Mouse (Mus musculus) neural tube, embryonic 11.5 days (tissue): ENCODE results near the gene Cd164l2. TPM values are rescaled to one million over a fixed set of nuclear protein-coding genes. Genes with fewer than 3 reads are reported as not detected.
A peak's percentile ranks its signal among the peaks of the same experiment; 100 is the strongest.

Experiments used
- ATAC-seq: fragments of 200-750 bp; cut with Nextera tagmentation; 2 replicates; pipeline ENCODE4 v1.8.0; 2017; ENCODE audit warnings: moderate number of reproducible peaks, mild to moderate bottlenecking, moderate TSS enrichment, moderate library complexity; ENCODE audit not compliant: insufficient read depth, low FRiP score, low TSS enrichment
- DNase-seq: peaks from one replicate; pipeline ENCODE4 v3.0.0-alpha.2; 2015; ENCODE audit warnings: low spot score
- H3K27ac ChIP-seq: fragments of 300-500 bp; sonication (generic); 2 replicates; pipeline ENCODE4 v1.5.1; 2014; ENCODE audit warnings: low read depth, mild to moderate bottlenecking, low read length
- H3K27me3 ChIP-seq: fragments of 300-500 bp; sonication (generic); 2 replicates; pipeline ENCODE4 v1.6.1; 2014; ENCODE audit warnings: mild to moderate bottlenecking, low read length, mixed read lengths; ENCODE audit not compliant: control insufficient read depth, insufficient read depth
- H3K36me3 ChIP-seq: fragments of 300-500 bp; sonication (generic); 2 replicates; pipeline ENCODE4 v1.6.1; 2014; ENCODE audit warnings: mild to moderate bottlenecking, low read length, moderate library complexity, mixed read lengths; ENCODE audit not compliant: control insufficient read depth, insufficient read depth
- H3K4me1 ChIP-seq: fragments of 300-500 bp; sonication (generic); 2 replicates; pipeline ENCODE4 v1.6.1; 2014; ENCODE audit warnings: low read length, mixed read lengths; ENCODE audit not compliant: control insufficient read depth, insufficient read depth
- H3K4me2 ChIP-seq: fragments of 300-500 bp; sonication (generic); 2 replicates; pipeline ENCODE4 v1.6.1; 2014; ENCODE audit warnings: low read depth, mild to moderate bottlenecking, moderate library complexity
- H3K4me3 ChIP-seq: fragments of 300-500 bp; sonication (generic); 2 replicates; pipeline ENCODE4 v1.5.1; 2014; ENCODE audit warnings: low read depth, low read length
- H3K9ac ChIP-seq: fragments of 300-500 bp; sonication (generic); 2 replicates; pipeline ENCODE4 v1.6.1; 2014; ENCODE audit warnings: mild to moderate bottlenecking, low read length
- H3K9me3 ChIP-seq: fragments of 300-500 bp; sonication (generic); 2 replicates; pipeline ENCODE4 v1.6.1; 2016; ENCODE audit warnings: low read length; ENCODE audit not compliant: control insufficient read depth
- WGBS: fragments of 180-500 bp; shearing (Covaris S2); extraction: QIAGEN DNeasy Blood & Tissue Kit; methylation state at CpG from one replicate; pipeline ENCODE4 v1.1.7; 2014; 5-methylcytosine and 5-hydroxymethylcytosine counted together
- polyA plus RNA-seq: library from polyadenylated mRNA; unstranded; fragments of >200 nt; fragmentation: Nextera tagmentation; extraction: Ambion mirVana; gene quantifications from 2 replicates; pipeline ENCODE4 v1.2.1, GENCODE M21; 2014

Cd164l2 gene
- polyA plus RNA-seq, 1 experiment from 2014 or later: 0.32 TPM

- Histone ChIP-seq H3K27ac (no peak overlapping the region), H3K9me3 (no peaks in the 10 kb centered on the region), H3K36me3 (no peaks in the 10 kb centered on the region), H3K27me3 (peaks cover 25% of the 10 kb centered on the region), H3K4me2 (no peak overlapping the region), H3K4me1 (peaks cover 11% of the 10 kb centered on the region), H3K4me3 (no peak overlapping the region), H3K9ac (no peak overlapping the region)
- DNase-seq (peak; percentile 68), ATAC-seq (0 out of 2 replicates have a peak, but pooled peaks have one; percentile 11)
- 7% methylated on average over 11 of the region's 11 CpGs for WGBS
These were observed 2.6 kb upstream of the Cd164l2 start for GRCm38 (mm10) chr4:133209366-133209765.

- 94% methylated on average over 24 of the region's 24 CpGs for WGBS
- Histone ChIP-seq H3K27me3 (peaks cover 25% of the 10 kb centered on the region), H3K27ac (no peak overlapping the region)
These were observed 1.7 kb upstream of the Cd164l2 start for GRCm38 (mm10) chr4:133210023-133210787.

GRCm38 (mm10) chr4:133210788-133211390, 1.0 kb upstream of the Cd164l2 start:
- no peak for ATAC-seq
- Histone ChIP-seq H3K36me3 (no peaks in the 10 kb centered on the region), H3K27ac (no peak overlapping the region), H3K4me1 (peaks cover 11% of the 10 kb centered on the region), H3K4me2 (no peak overlapping the region), H3K4me3 (no peak overlapping the region), H3K9ac (no peak overlapping the region), H3K27me3 (peaks cover 25% of the 10 kb centered on the region), H3K9me3 (no peaks in the 10 kb centered on the region)
- no peak for DNase-seq
- WGBS: 92% methylated on average over 19 of the region's 19 CpGs

More at GRCm38 (mm10) chr4:133210023-133210787, 1.7 kb upstream of the Cd164l2 start:
- Histone ChIP-seq H3K4me2 (no peak overlapping the region), H3K4me1 (peaks cover 11% of the 10 kb centered on the region), H3K4me3 (no peak overlapping the region), H3K9me3 (no peaks in the 10 kb centered on the region), H3K9ac (no peak overlapping the region), H3K36me3 (no peaks in the 10 kb centered on the region)
- ATAC-seq (no peak), DNase-seq (no peak)

GRCm38 (mm10) chr4:133212562-133213267, 784 bp downstream of the Cd164l2 start:
- peak; percentile 89 for ATAC-seq
- DNase-seq: peak; percentile 88
- peak overlapping the region; percentile 99 for H3K4me2 ChIP-seq
- no peaks in the 10 kb centered on the region for H3K9me3 ChIP-seq
- H3K4me3 ChIP-seq: peak overlapping the region; percentile 75
- 1% methylated on average over 44 of the region's 44 CpGs for WGBS
- H3K9ac ChIP-seq: peak overlapping the region; percentile 39
- H3K36me3 ChIP-seq: no peaks in the 10 kb centered on the region
- peaks cover 25% of the 10 kb centered on the region for H3K27me3 ChIP-seq
- no peak overlapping the region for H3K27ac ChIP-seq
- H3K4me1 ChIP-seq: peaks cover 11% of the 10 kb centered on the region

GRCm38 (mm10) chr4:133213268-133213590, 1.3 kb downstream of the Cd164l2 start:
- H3K9me3 ChIP-seq: no peaks in the 10 kb centered on the region
- H3K4me1 ChIP-seq: peaks cover 11% of the 10 kb centered on the region
- H3K36me3 ChIP-seq: no peaks in the 10 kb centered on the region
- no peak overlapping the region for H3K9ac ChIP-seq
- no peak overlapping the region for H3K27ac ChIP-seq
- H3K4me2 ChIP-seq: peak overlapping the region; percentile 99; the same call in 1 of the 2 replicates
- ATAC-seq (no peak; the same call in 1 of the 2 replicates), DNase-seq (no peak)
- 0 out of 2 replicates have a peak overlapping the region, but pooled peaks have one; percentile 1 for H3K4me3 ChIP-seq
- peaks cover 25% of the 10 kb centered on the region for H3K27me3 ChIP-seq
- WGBS: 3% methylated on average over 8 of the region's 9 CpGs

- Histone ChIP-seq H3K36me3 (no peaks in the 10 kb centered on the region), H3K27ac (no peak overlapping the region), H3K9me3 (no peaks in the 10 kb centered on the region), H3K4me2 (peak overlapping the region; percentile 99; the same call in 1 of the 2 replicates), H3K4me1 (peaks cover 11% of the 10 kb centered on the region), H3K9ac (no peak overlapping the region), H3K27me3 (peaks cover 25% of the 10 kb centered on the region), H3K4me3 (no peak overlapping the region)
- 5% methylated on average over 10 of the region's 10 CpGs for WGBS
- ATAC-seq (no peak), DNase-seq (no peak)
These were observed 1.7 kb downstream of the Cd164l2 start for GRCm38 (mm10) chr4:133213661-133214060.

GRCm38 (mm10) chr4:133217641-133218040, 5.7 kb downstream of the Cd164l2 start:
- peak; percentile 76 for DNase-seq
- no peak overlapping the region for H3K27ac ChIP-seq
- 0 out of 2 replicates have a peak, but pooled peaks cover 5% of the 10 kb centered on the region for H3K4me1 ChIP-seq
- H3K36me3 ChIP-seq: no peaks in the 10 kb centered on the region
- H3K9ac ChIP-seq: no peak overlapping the region
- ATAC-seq: no peak
- peaks cover 19% of the 10 kb centered on the region for H3K27me3 ChIP-seq
- H3K4me3 ChIP-seq: no peak overlapping the region
- no peak overlapping the region for H3K4me2 ChIP-seq
- WGBS: under 1% methylated on average over 5 of the region's 5 CpGs
- H3K9me3 ChIP-seq: no peaks in the 10 kb centered on the region

- Histone ChIP-seq H3K4me2 (no peak overlapping the region), H3K27me3 (peaks cover 15% of the 10 kb centered on the region; the same call in 1 of the 2 replicates), H3K4me3 (no peak overlapping the region), H3K4me1 (no peaks in the 10 kb centered on the region), H3K27ac (no peak overlapping the region), H3K9me3 (no peaks in the 10 kb centered on the region), H3K36me3 (no peaks in the 10 kb centered on the region), H3K9ac (no peak overlapping the region)
- DNase-seq (no peak), ATAC-seq (no peak)
- WGBS: 94% methylated on average over 3 of the region's 3 CpGs
These were observed 6.8 kb downstream of the Cd164l2 start for GRCm38 (mm10) chr4:133218745-133219144.
